Mouse (Mus musculus): Measurements from ENCODE around the gene Kif9. TPM values are rescaled to one million over a fixed set of nuclear protein-coding genes. Genes with fewer than 3 reads are reported as not detected.

Gene Kif9
- total and polyA plus RNA-seq, 3 experiments, result 0.54 to 0.72 TPM; not detected in 1

- Histone ChIP-seq H3K9me3 (replicated peaks; ENCODE audit: insufficient read depth, low read length) (no peaks in the 10 kb centered on the region), H3K36me3 (ENCODE audit: control insufficient read depth in 1 of 2, insufficient read depth in 2 of 2, low read length in 2 of 2) (no peaks in the 10 kb centered on the region; a peak in 1 of 4 replicates), H3K27ac (ENCODE audit: control insufficient read depth, low read depth, low read length) (no peak overlapping the region), H3K9ac (ENCODE audit: control insufficient read depth, low read depth, low read length, poor library complexity, severe bottlenecking) (no peak overlapping the region), H3K4me1 (ENCODE audit: control insufficient read depth in 1 of 2, insufficient read depth in 2 of 2, low read length in 2 of 2) (no peaks in the 10 kb centered on the region), H3K79me2 (ENCODE audit: control insufficient read depth, insufficient read depth, low read length, poor library complexity) (no peaks in the 10 kb centered on the region), H3K4me3 (ENCODE audit: control insufficient read depth in 1 of 2, insufficient read depth in 1 of 2, low read depth in 2 of 2, low read length in 2 of 2) (no peak overlapping the region), H3K27me3 (ENCODE audit: control insufficient read depth in 1 of 2, insufficient read depth in 2 of 2, low read length in 2 of 2) (no peaks in the 10 kb centered on the region)
- DNase-seq (ENCODE audit: low read depth, low spot score), result peak; percentile 23
- TF ChIP-seq MAFK (IDR thresholded peaks at IDR 0.05; ENCODE audit: borderline replicate concordance, low read depth, low read length) (no peak), GABPA (IDR thresholded peaks at IDR 0.05; ENCODE audit: low read depth, low read length) (no peak), RAD21 (IDR thresholded peaks at IDR 0.05; ENCODE audit: low read depth, low read length) (no peak)
Measured at GRCm38 (mm10) chr9:110431241-110431640, 45.5 kb upstream of the Kif9 start.

- H3K4me1 ChIP-seq (ENCODE audit: control insufficient read depth in 1 of 2, insufficient read depth in 2 of 2, low read length in 2 of 2), result no peaks in the 10 kb centered on the region
- H3K36me3 ChIP-seq (ENCODE audit: control insufficient read depth in 1 of 2, insufficient read depth in 2 of 2, low read length in 2 of 2), result no peaks in the 10 kb centered on the region; a peak in 1 of 4 replicates
- no peak overlapping the region for H3K9ac ChIP-seq (ENCODE audit: control insufficient read depth, low read depth, low read length, poor library complexity, severe bottlenecking)
- H3K9me3 ChIP-seq (replicated peaks; ENCODE audit: insufficient read depth, low read length), result no peaks in the 10 kb centered on the region
- H3K4me3 ChIP-seq (ENCODE audit: control insufficient read depth in 1 of 2, insufficient read depth in 1 of 2, low read depth in 2 of 2, low read length in 2 of 2), result no peak overlapping the region
- no peaks in the 10 kb centered on the region for H3K79me2 ChIP-seq (ENCODE audit: control insufficient read depth, insufficient read depth, low read length, poor library complexity)
- DNase-seq (ENCODE audit: low read depth, low spot score), result no peak
- H3K27ac ChIP-seq (ENCODE audit: control insufficient read depth, low read depth, low read length), result no peak overlapping the region
- no peak for TF ChIP-seq POLR2AphosphoS5 (IDR thresholded peaks at IDR 0.05; ENCODE audit: borderline replicate concordance, low read depth, low read length)
- TF ChIP-seq MAX (IDR thresholded peaks at IDR 0.05; ENCODE audit: low read length), result no peak
- TF ChIP-seq ZNF384 (IDR thresholded peaks at IDR 0.05; ENCODE audit: low read depth, low read length), result no peak
- no peak for TF ChIP-seq MYB (IDR thresholded peaks at IDR 0.05; ENCODE audit: low read depth, low read length)
- TF ChIP-seq RAD21 (IDR thresholded peaks at IDR 0.05; ENCODE audit: low read depth, low read length), result no peak
- TF ChIP-seq CHD2 (IDR thresholded peaks at IDR 0.05; ENCODE audit: low read length), result no peak
- TF ChIP-seq NELFE (IDR thresholded peaks at IDR 0.05; ENCODE audit: low read depth, low read length), result no peak
- no peak for TF ChIP-seq UBTF (IDR thresholded peaks at IDR 0.05; ENCODE audit: borderline replicate concordance, insufficient read depth, low read depth, low read length)
- TF ChIP-seq EP300 (IDR thresholded peaks at IDR 0.05; ENCODE audit: low read depth in 1 of 2, low read length in 2 of 2), result no peak
- TF ChIP-seq ETS1 (IDR thresholded peaks at IDR 0.05; ENCODE audit: low read depth, low read length), result no peak
- no peak for TF ChIP-seq POLR2AphosphoS2 (IDR thresholded peaks at IDR 0.05; ENCODE audit: low read length)
- no peak for TF ChIP-seq E2F4 (IDR thresholded peaks at IDR 0.05; ENCODE audit: borderline replicate concordance, low read depth, low read length)
- no peak for TF ChIP-seq POLR2A (IDR thresholded peaks at IDR 0.05; ENCODE audit: control insufficient read depth in 1 of 2, insufficient read depth in 1 of 2, low read depth in 1 of 2, low read length in 2 of 2, poor library complexity in 1 of 2)
- TF ChIP-seq USF2 (IDR thresholded peaks at IDR 0.05; ENCODE audit: borderline replicate concordance in 1 of 2, insufficient read depth in 1 of 2, low read depth in 1 of 2, low read length in 2 of 2), result no peak
- no peak for TF ChIP-seq TAL1 (IDR thresholded peaks at IDR 0.05; ENCODE audit: low read length)
- no peak for TF ChIP-seq MAFK (IDR thresholded peaks at IDR 0.05; ENCODE audit: borderline replicate concordance, low read depth, low read length)
- no peaks in the 10 kb centered on the region for H3K27me3 ChIP-seq (ENCODE audit: control insufficient read depth in 1 of 2, insufficient read depth in 2 of 2, low read length in 2 of 2)
Measured at GRCm38 (mm10) chr9:110433045-110433444, 43.7 kb upstream of the Kif9 start.
